1 mouse cellular context compared by ENCODE assay signal in the genomic region with DNA sequence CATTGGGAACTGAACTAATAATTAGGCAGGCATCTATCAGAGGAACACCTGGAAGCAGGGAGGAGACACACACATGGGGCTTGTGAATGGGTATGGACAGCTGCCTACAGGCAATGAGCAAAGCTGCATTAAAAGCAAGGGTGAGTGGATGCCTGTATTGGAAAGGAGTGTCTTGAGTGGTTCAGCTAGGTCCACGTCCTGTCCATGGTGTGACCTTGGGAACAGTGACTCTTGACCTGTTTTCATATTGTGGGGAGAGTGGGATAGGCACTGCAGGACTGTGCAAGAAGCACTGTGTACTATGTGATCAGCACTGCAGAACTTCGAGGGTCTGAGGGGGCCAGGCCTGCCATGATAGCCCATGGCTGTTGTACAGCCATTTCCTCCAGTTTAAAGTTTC.
TF ChIP-seq lines count a peak whose summit lies in the region.

No protein-coding gene starts in this region.

TF ChIP-seq in MEL, 35 proteins besides CTCF, POLR2A, EP300 and RAD21 (continued from another document):
- TF ChIP-seq MEF2A (IDR thresholded peaks at IDR 0.05; ENCODE audit: extremely low read depth, insufficient replicate concordance, low read depth, low read length, poor library complexity, severe bottlenecking): no peak
- no peak for TF ChIP-seq POLR2AphosphoS2 (IDR thresholded peaks at IDR 0.05; ENCODE audit: low read length)
